Mouse (Mus musculus) midbrain, embryonic 11.5 days (tissue): Measurements from ENCODE around the gene Inpp5k. TPM values are rescaled to one million over a fixed set of nuclear protein-coding genes. Genes with fewer than 3 reads are reported as not detected.

ENCODE experiments used
- ATAC-seq: fragments of 200-750 bp; cut with Nextera tagmentation; 2 replicates; pipeline ENCODE4 v1.8.0; 2017; ENCODE audit warnings: moderate TSS enrichment, moderate library complexity; ENCODE audit not compliant: low FRiP score
- DNase-seq: peaks from one replicate; pipeline ENCODE4 v3.0.0; 2015; ENCODE audit warnings: low spot score; ENCODE audit errors: missing footprints
- H3K27ac ChIP-seq: fragments of 300-500 bp; sonication (generic); 2 replicates; pipeline ENCODE4 v1.5.1; 2014; ENCODE audit warnings: low read depth, low read length
- H3K27me3 ChIP-seq: fragments of 300-500 bp; sonication (generic); 2 replicates; pipeline ENCODE4 v1.6.1; 2014; ENCODE audit warnings: mild to moderate bottlenecking, low read length, moderate library complexity, mixed read lengths; ENCODE audit not compliant: control insufficient read depth, insufficient read depth
- H3K36me3 ChIP-seq: fragments of 300-500 bp; sonication (generic); 2 replicates; pipeline ENCODE4 v1.6.1; 2014; ENCODE audit warnings: mild to moderate bottlenecking, low read length, moderate library complexity, mixed read lengths; ENCODE audit not compliant: control insufficient read depth, insufficient read depth
- H3K4me1 ChIP-seq: fragments of 300-500 bp; sonication (generic); 2 replicates; pipeline ENCODE4 v1.6.1; 2014; ENCODE audit warnings: low read length; ENCODE audit not compliant: control insufficient read depth, insufficient read depth
- H3K4me2 ChIP-seq: fragments of 300-500 bp; sonication (generic); 2 replicates; pipeline ENCODE4 v1.6.1; 2014; ENCODE audit warnings: mild to moderate bottlenecking, moderate library complexity
- H3K4me3 ChIP-seq: fragments of 300-500 bp; sonication (generic); 2 replicates; pipeline ENCODE4 v1.5.1; 2014; ENCODE audit warnings: low read depth, low read length
- H3K9ac ChIP-seq: fragments of 300-500 bp; sonication (generic); 2 replicates; pipeline ENCODE4 v1.6.1; 2014; ENCODE audit warnings: low read length
- H3K9me3 ChIP-seq: fragments of 300-500 bp; sonication (generic); 2 replicates; pipeline ENCODE4 v1.6.1; 2016; ENCODE audit warnings: low read length; ENCODE audit not compliant: control insufficient read depth
- WGBS: fragments of 180-500 bp; shearing (Covaris S2); extraction: QIAGEN DNeasy Blood & Tissue Kit; methylation state at CpG from one replicate; pipeline ENCODE4 v1.1.7; 2014; 5-methylcytosine and 5-hydroxymethylcytosine counted together
- polyA plus RNA-seq: library from polyadenylated mRNA; unstranded; fragments of >200 nt; fragmentation: Nextera tagmentation; extraction: Ambion mirVana; gene quantifications from 2 replicates; pipeline ENCODE4 v1.2.1, GENCODE M21; 2014

The Inpp5k gene
- polyA plus RNA-seq, 1 experiment from 2014 or later: 25.6 TPM

GRCm38 (mm10) chr11:75678747-75679438, 48.1 kb downstream of the Inpp5k start, which contains the start of gene Crk:
Gene Crk (plus strand): TSS chr11:75679259.
- peak; percentile 100 for DNase-seq
- peak within 1 kb of the TSS; percentile 69 for H3K27ac ChIP-seq
- peaks cover 7% of the 10 kb centered on the region for H3K4me1 ChIP-seq
- under 1% methylated on average over 55 of the region's 55 CpGs for WGBS
- H3K9me3 ChIP-seq: no peaks in the 10 kb centered on the region
- H3K27me3 ChIP-seq: no peaks in the 10 kb centered on the region
- H3K36me3 ChIP-seq: no peaks in the 10 kb centered on the region
- peak within 1 kb of the TSS; percentile 83 for H3K9ac ChIP-seq
- H3K4me3 ChIP-seq: peak within 1 kb of the TSS; percentile 98
- H3K4me2 ChIP-seq: peak within 1 kb of the TSS; percentile 78
- ATAC-seq: peak; percentile 98

GRCm38 (mm10) chr11:75679439-75680171, 48.8 kb downstream of the Inpp5k start:
- ATAC-seq (peak; percentile 83), DNase-seq (peak; percentile 95)
- under 1% methylated on average over 42 of the region's 43 CpGs for WGBS
- H3K4me2 ChIP-seq: peak overlapping the region; percentile 78
- peak overlapping the region; percentile 69 for H3K27ac ChIP-seq
- peak overlapping the region; percentile 83 for H3K9ac ChIP-seq
- peak overlapping the region; percentile 98 for H3K4me3 ChIP-seq
- no peaks in the 10 kb centered on the region for H3K36me3 ChIP-seq
- H3K27me3 ChIP-seq: no peaks in the 10 kb centered on the region
- peaks cover 7% of the 10 kb centered on the region for H3K4me1 ChIP-seq
- no peaks in the 10 kb centered on the region for H3K9me3 ChIP-seq

- no peak overlapping the region for H3K27ac ChIP-seq
- no peak overlapping the region for H3K4me2 ChIP-seq
- ATAC-seq (no peak), DNase-seq (no peak)
- 96% methylated on average over 5 of the region's 5 CpGs for WGBS
- no peak overlapping the region for H3K4me3 ChIP-seq
- no peak overlapping the region for H3K9ac ChIP-seq
- H3K27me3 ChIP-seq: no peaks in the 10 kb centered on the region
- H3K9me3 ChIP-seq: no peaks in the 10 kb centered on the region
- peaks cover 7% of the 10 kb centered on the region for H3K4me1 ChIP-seq
- no peaks in the 10 kb centered on the region for H3K36me3 ChIP-seq
Measured at GRCm38 (mm10) chr11:75684462-75684861, 53.7 kb downstream of the Inpp5k start.

GRCm38 (mm10) chr11:75684956-75685355, 54.2 kb downstream of the Inpp5k start:
- WGBS: 78% methylated on average over 2 of the region's 2 CpGs
- Histone ChIP-seq H3K4me2 (no peak overlapping the region), H3K4me3 (no peak overlapping the region), H3K9ac (no peak overlapping the region), H3K4me1 (peaks cover 7% of the 10 kb centered on the region), H3K36me3 (no peaks in the 10 kb centered on the region), H3K27me3 (no peaks in the 10 kb centered on the region), H3K27ac (no peak overlapping the region), H3K9me3 (no peaks in the 10 kb centered on the region)
- no peak for ATAC-seq
- no peak for DNase-seq

GRCm38 (mm10) chr11:75687343-75687993, 56.7 kb downstream of the Inpp5k start:
- Histone ChIP-seq H3K4me3 (no peak overlapping the region), H3K36me3 (peaks cover 7% of the 10 kb centered on the region), H3K4me2 (no peak overlapping the region), H3K27ac (no peak overlapping the region), H3K9ac (no peak overlapping the region), H3K27me3 (no peaks in the 10 kb centered on the region), H3K9me3 (no peaks in the 10 kb centered on the region), H3K4me1 (no peaks in the 10 kb centered on the region)
- 87% methylated on average over 2 of the region's 2 CpGs for WGBS
- DNase-seq (no peak), ATAC-seq (no peak)

GRCm38 (mm10) chr11:75688132-75688531, 57.3 kb downstream of the Inpp5k start:
- Histone ChIP-seq H3K4me3 (no peak overlapping the region), H3K4me1 (no peaks in the 10 kb centered on the region), H3K9ac (no peak overlapping the region), H3K9me3 (no peaks in the 10 kb centered on the region), H3K4me2 (no peak overlapping the region), H3K27ac (no peak overlapping the region), H3K27me3 (no peaks in the 10 kb centered on the region), H3K36me3 (peaks cover 10% of the 10 kb centered on the region)
- 92% methylated on average over 2 of the region's 2 CpGs for WGBS
- no peak for DNase-seq
- no peak for ATAC-seq

- ATAC-seq: no peak
Measured at GRCm38 (mm10) chr11:75689977-75690376, 59.2 kb downstream of the Inpp5k start.

GRCm38 (mm10) chr11:75691047-75691446, 60.3 kb downstream of the Inpp5k start:
- no peaks in the 10 kb centered on the region for H3K27me3 ChIP-seq
- peaks cover 19% of the 10 kb centered on the region for H3K36me3 ChIP-seq
- H3K4me1 ChIP-seq: no peaks in the 10 kb centered on the region
- no peak overlapping the region for H3K9ac ChIP-seq
- DNase-seq (no peak), ATAC-seq (no peak)
- no peaks in the 10 kb centered on the region for H3K9me3 ChIP-seq
- no peak overlapping the region for H3K4me2 ChIP-seq
- H3K27ac ChIP-seq: no peak overlapping the region
- H3K4me3 ChIP-seq: no peak overlapping the region

More at GRCm38 (mm10) chr11:75689977-75690376, 59.2 kb downstream of the Inpp5k start:
- no peak overlapping the region for H3K27ac ChIP-seq
- DNase-seq: no peak
- peaks cover 19% of the 10 kb centered on the region for H3K36me3 ChIP-seq
- no peak overlapping the region for H3K4me3 ChIP-seq
- no peak overlapping the region for H3K4me2 ChIP-seq
- 84% methylated on average over 1 of the region's 1 CpGs for WGBS
- no peaks in the 10 kb centered on the region for H3K4me1 ChIP-seq
- no peaks in the 10 kb centered on the region for H3K27me3 ChIP-seq
- H3K9me3 ChIP-seq: no peaks in the 10 kb centered on the region
- H3K9ac ChIP-seq: no peak overlapping the region

GRCm38 (mm10) chr11:75693570-75693969, 62.8 kb downstream of the Inpp5k start:
- 91% methylated on average over 5 of the region's 5 CpGs for WGBS
- no peak for ATAC-seq

More at GRCm38 (mm10) chr11:75693570-75693969, 62.8 kb downstream of the Inpp5k start:
- Histone ChIP-seq H3K9ac (no peak overlapping the region), H3K4me2 (no peak overlapping the region), H3K4me3 (no peak overlapping the region), H3K36me3 (peaks cover 29% of the 10 kb centered on the region), H3K27me3 (no peaks in the 10 kb centered on the region), H3K4me1 (no peaks in the 10 kb centered on the region), H3K9me3 (no peaks in the 10 kb centered on the region), H3K27ac (no peak overlapping the region)
- DNase-seq: no peak
